Mouse (Mus musculus): ENCODE measurements around the gene Slc36a4. TPM values are rescaled to one million over a fixed set of nuclear protein-coding genes. Genes with fewer than 3 reads are reported as not detected.

The Slc36a4 gene
- total RNA-seq, 2 experiments from 2014 or later = 6.2 to 7.0 TPM

GRCm38 (mm10) chr9:15719594-15719993, 10.1 kb downstream of the Slc36a4 start:
- DNase-seq = no peak
- intact Hi-C loops (cut with DNase I; ENCODE audit: low total_unique reads) = no loop called here

- DNase-seq = no peak
- intact Hi-C loops (cut with DNase I; ENCODE audit: low total_unique reads) = no loop called here
These were observed 11.0 kb downstream of the Slc36a4 start for GRCm38 (mm10) chr9:15720556-15720955.

GRCm38 (mm10) chr9:15721226-15721833, 11.8 kb downstream of the Slc36a4 start:
- DNase-seq = no peak
- intact Hi-C loops (cut with DNase I; ENCODE audit: low total_unique reads) = no loop called here

GRCm38 (mm10) chr9:15722506-15722905, 13.0 kb downstream of the Slc36a4 start:
- intact Hi-C loops (cut with DNase I; ENCODE audit: low total_unique reads) = no loop called here
- DNase-seq = no peak

- no peak for DNase-seq
- intact Hi-C loops (cut with DNase I; ENCODE audit: low total_unique reads) = no loop called here
These were observed 17.6 kb downstream of the Slc36a4 start for GRCm38 (mm10) chr9:15727168-15727567.

- intact Hi-C loops (cut with DNase I; ENCODE audit: low total_unique reads) = no loop called here
- no peak for DNase-seq
These were observed 22.5 kb downstream of the Slc36a4 start for GRCm38 (mm10) chr9:15731758-15732748.

DNA sequence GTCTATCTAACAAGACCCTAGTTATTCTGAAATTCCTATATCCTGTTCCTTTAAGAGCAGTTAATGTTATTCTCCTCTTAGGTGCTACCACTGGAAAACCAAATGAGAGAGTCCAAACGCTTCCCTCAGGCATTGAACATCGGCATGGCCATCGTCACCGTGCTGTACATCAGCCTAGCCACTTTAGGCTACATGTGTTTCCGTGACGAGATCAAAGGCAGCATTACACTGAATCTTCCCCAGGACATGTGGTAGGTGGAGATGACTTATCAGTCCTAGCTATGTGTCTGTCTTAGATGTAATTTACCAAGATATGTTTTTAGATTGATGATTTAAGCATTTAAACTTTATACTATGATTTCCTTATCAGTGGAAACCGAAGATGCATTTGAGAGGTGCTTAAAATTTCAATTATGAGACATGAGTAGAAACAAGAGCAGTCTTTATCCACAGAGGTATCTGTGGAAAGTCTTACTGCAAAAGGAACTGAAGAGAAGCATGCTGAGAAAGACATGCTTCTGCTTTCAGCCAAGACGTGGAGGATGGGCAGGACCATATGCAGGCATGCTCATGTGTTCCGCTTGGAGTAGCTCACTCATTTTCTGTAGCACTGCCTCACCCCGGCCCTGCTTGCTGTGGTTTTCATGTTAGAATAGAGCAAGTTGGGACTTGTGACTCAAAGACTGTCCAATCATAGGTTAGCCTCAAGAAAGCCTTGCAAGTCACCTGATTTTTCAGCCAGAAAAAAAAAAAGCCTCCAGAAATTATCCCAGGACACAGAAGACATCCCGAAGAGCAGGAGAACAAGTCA, 24.7 kb downstream of the Slc36a4 start:
- intact Hi-C loops (cut with DNase I; ENCODE audit: low total_unique reads) = no loop called here
- no peak for DNase-seq

- intact Hi-C loops (cut with DNase I; ENCODE audit: low total_unique reads) = no loop called here
- no peak for DNase-seq
These were observed 25.3 kb downstream of the Slc36a4 start for GRCm38 (mm10) chr9:15734867-15735131.

- no peak for DNase-seq
These were observed 28.0 kb downstream of the Slc36a4 start for GRCm38 (mm10) chr9:15737522-15737921.

GRCm38 (mm10) chr9:15741428-15741827, 31.9 kb downstream of the Slc36a4 start:
- no peak for DNase-seq
- intact Hi-C loops (cut with DNase I; ENCODE audit: low total_unique reads) = no loop called here

More at GRCm38 (mm10) chr9:15737522-15737921, 28.0 kb downstream of the Slc36a4 start:
- intact Hi-C loops (cut with DNase I; ENCODE audit: low total_unique reads) = no loop called here

DNA sequence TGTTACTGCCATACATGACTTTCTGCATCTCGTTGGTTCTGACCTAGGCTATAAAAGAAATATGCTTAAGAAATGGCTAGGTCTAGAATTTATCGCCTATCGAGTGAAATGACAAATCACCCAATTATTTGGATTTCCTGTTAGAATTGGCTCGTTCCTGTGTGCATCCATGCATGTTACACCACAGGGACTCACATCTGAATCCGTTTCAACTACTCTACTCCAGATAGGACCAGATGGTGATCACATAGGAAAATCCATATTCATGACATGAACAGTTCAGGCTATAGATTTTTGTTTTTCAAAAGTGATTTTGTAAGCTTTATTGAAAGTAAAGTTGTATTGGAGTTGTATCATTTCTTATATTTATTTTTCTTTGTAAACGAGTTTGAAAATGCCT, 32.4 kb downstream of the Slc36a4 start:
- no peak for DNase-seq
- intact Hi-C loops (cut with DNase I; ENCODE audit: low total_unique reads) = no loop called here

DNA sequence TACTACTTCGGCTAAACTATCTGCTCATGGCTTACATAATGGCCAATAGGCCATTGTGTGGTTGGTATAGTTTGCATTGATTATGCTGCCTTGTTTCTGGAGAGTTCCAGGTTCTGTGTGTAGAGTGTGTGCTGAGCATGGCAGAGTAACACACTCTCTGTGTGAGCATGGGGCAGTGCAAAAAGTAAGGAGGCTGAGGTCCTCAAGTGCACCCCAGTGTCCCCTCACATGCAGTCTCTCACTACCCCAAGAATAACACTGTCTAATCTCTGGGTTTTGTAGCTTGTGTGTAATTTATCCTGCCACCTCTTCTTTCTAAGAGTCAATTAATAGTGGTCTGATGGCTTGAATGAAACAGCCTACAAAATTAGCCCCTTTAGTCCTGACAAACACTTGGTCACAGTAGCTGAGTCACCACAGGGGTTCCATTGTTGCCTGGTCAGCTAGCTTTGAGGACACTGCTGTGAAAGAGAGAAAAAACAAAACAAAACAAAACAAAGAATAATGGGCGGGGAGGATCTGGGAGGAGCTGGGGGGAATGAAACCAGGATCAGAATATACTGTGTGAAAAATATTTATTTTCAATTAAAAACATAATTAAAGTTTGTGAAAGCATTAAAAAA, 36.6 kb downstream of the Slc36a4 start:
- intact Hi-C loops (cut with DNase I; ENCODE audit: low total_unique reads) = no loop called here
- DNase-seq = no peak

GRCm38 (mm10) chr9:15746636-15747035, 37.1 kb downstream of the Slc36a4 start:
- intact Hi-C loops (cut with DNase I; ENCODE audit: low total_unique reads) = no loop called here
- DNase-seq = no peak

- intact Hi-C loops (cut with DNase I; ENCODE audit: low total_unique reads) = no loop called here
- no peak for DNase-seq
These were observed 38.8 kb downstream of the Slc36a4 start for GRCm38 (mm10) chr9:15748383-15748782.

- intact Hi-C loops (cut with DNase I; ENCODE audit: low total_unique reads) = no loop called here
- no peak for DNase-seq
These were observed 49.8 kb downstream of the Slc36a4 start for GRCm38 (mm10) chr9:15759318-15759717.

- intact Hi-C loops (cut with DNase I; ENCODE audit: low total_unique reads) = no loop called here
- DNase-seq = no peak
These were observed 56.8 kb downstream of the Slc36a4 start for GRCm38 (mm10) chr9:15766379-15766778.

GRCm38 (mm10) chr9:15766821-15767220, 57.3 kb downstream of the Slc36a4 start:
- intact Hi-C loops (cut with DNase I; ENCODE audit: low total_unique reads) = no loop called here
- DNase-seq = no peak

- intact Hi-C loops (cut with DNase I; ENCODE audit: low total_unique reads) = no loop called here
- DNase-seq = no peak
These were observed 63.2 kb downstream of the Slc36a4 start for GRCm38 (mm10) chr9:15772766-15773165.

GRCm38 (mm10) chr9:15773426-15773825, 63.9 kb downstream of the Slc36a4 start:
- intact Hi-C loops (cut with DNase I; ENCODE audit: low total_unique reads) = no loop called here
- no peak for DNase-seq

DNA sequence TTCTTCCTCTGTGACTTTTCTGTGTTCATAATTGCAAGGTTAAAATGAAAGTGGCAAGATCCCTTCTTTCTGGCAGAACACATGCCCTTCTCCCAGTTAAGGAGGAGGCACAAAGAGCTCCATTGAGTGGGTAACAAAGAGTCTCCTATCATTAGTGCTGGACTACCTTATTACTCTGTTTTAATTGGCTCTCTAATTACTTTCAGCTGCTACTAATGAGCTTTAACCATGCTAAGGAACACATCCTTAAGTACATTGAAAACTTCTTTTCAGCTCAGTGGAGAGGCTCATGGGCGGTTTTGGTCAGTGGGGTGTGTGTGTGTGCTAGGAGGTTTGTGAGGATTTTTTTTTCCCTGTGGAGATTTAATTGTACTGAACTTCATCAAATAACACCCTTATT, 65.4 kb downstream of the Slc36a4 start:
- intact Hi-C loops (cut with DNase I; ENCODE audit: low total_unique reads) = no loop called here
- DNase-seq = no peak
